10 mouse cellular contexts compared by ENCODE assay signal in genomic region chrX:140279266-140279665, GRCm38 (mm10).
A peak's percentile ranks its signal among the peaks of the same experiment; 100 is the strongest.
DNase-seq lines count a peak whose midpoint lies in the region; ATAC-seq and TF ChIP-seq lines count a peak whose summit lies in the region.
"Had no signal": no experiment of that assay in that cellular context is flagged by ENCODE, and none has a peak within 500 bp of the region (broad histone marks: within the 10 kb centered on the region; RNA-seq: fewer than 3 reads in every experiment).

No protein-coding gene starts in this region.

- no peak overlapping the region for H3K27ac ChIP-seq in midbrain, embryonic 10.5 days (replicated peaks)
- no peak overlapping the region for H3K27ac ChIP-seq in liver, postnatal 0 days (ENCODE audit: low read depth)
- H3K27ac ChIP-seq: heart, embryonic 15.5 days; limb, embryonic 15.5 days had no signal

- peaks cover 100% of the 10 kb centered on the region for H3K27me3 ChIP-seq in midbrain, embryonic 10.5 days (ENCODE audit: low read depth, poor library complexity, severe bottlenecking)
- peaks cover 34% of the 10 kb centered on the region for H3K27me3 ChIP-seq in liver, postnatal 0 days (ENCODE audit: insufficient read depth, low read length)

- H3K4me3 ChIP-seq in midbrain, embryonic 10.5 days, result no peak overlapping the region
- H3K4me3 ChIP-seq in liver, postnatal 0 days (ENCODE audit: low read depth, low read length), result no peak overlapping the region

- H3K9me3 ChIP-seq in midbrain, embryonic 10.5 days (replicated peaks), result 0 out of 2 replicates have a peak, but pooled peaks cover 3% of the 10 kb centered on the region
- no peaks in the 10 kb centered on the region for H3K9me3 ChIP-seq in liver, postnatal 0 days (ENCODE audit: low read length)
- H3K9me3 ChIP-seq: heart, embryonic 15.5 days; limb, embryonic 15.5 days had no signal

- H3K9ac ChIP-seq in liver, postnatal 0 days (replicated peaks), result no peak overlapping the region
- H3K9ac ChIP-seq: heart, embryonic 15.5 days; limb, embryonic 15.5 days had no signal

- 15% methylated on average over 6 of the region's 6 CpGs for WGBS in midbrain, embryonic 10.5 days
- 28% methylated on average over 6 of the region's 6 CpGs for WGBS in liver, postnatal 0 days (ENCODE audit: insufficient replicate concordance)

- peaks cover 17% of the 10 kb centered on the region for H3K4me1 ChIP-seq in midbrain, embryonic 10.5 days
- H3K4me1 ChIP-seq in liver, postnatal 0 days (ENCODE audit: insufficient read depth), result no peaks in the 10 kb centered on the region
- H3K4me1 ChIP-seq: heart, embryonic 15.5 days had no signal

- TF ChIP-seq CTCF in liver, postnatal 0 days (IDR thresholded peaks at IDR 0.05; ENCODE audit: low read depth), result no peak

- H3K36me3 ChIP-seq in midbrain, embryonic 10.5 days, result no peaks in the 10 kb centered on the region
- H3K36me3 ChIP-seq in liver, postnatal 0 days (replicated peaks; ENCODE audit: insufficient read depth, low read length), result no peaks in the 10 kb centered on the region
- H3K36me3 ChIP-seq: heart, embryonic 15.5 days; limb, embryonic 15.5 days had no signal

- H3K4me2 ChIP-seq in liver, postnatal 0 days (ENCODE audit: low read depth, low read length), result no peak overlapping the region

- peak; percentile 9 to 29 for DNase-seq in frontal cortex, postnatal 10 days (ENCODE audit: low spot score in 2 of 2)
- no peak for DNase-seq in frontal cortex, postnatal 14 days (ENCODE audit: low spot score in 2 of 2)
- peak; percentile 12 to 20 for DNase-seq in right cerebral cortex, adult 2 months (ENCODE audit: low spot score in 2 of 2)
- DNase-seq in right cerebral cortex, postnatal 36 days (ENCODE audit: low spot score in 2 of 2), result no peak
- DNase-seq in midbrain, embryonic 10.5 days (ENCODE audit: low spot score), result peak; percentile 25
- no peak for DNase-seq in liver, postnatal 0 days

- no peak for ATAC-seq in erythroblast, adult 5-6 weeks (replicated peaks; ENCODE audit: low FRiP score, poor library complexity, severe bottlenecking)
- no peak for ATAC-seq in liver, postnatal 0 days
- ATAC-seq in erythroid progenitor cell, adult 5-6 weeks (replicated peaks; ENCODE audit: low FRiP score, poor library complexity, severe bottlenecking), result no peak

- no peak for TF ChIP-seq EP300 in liver, postnatal 0 days (IDR thresholded peaks at IDR 0.05; ENCODE audit: low read depth)

Comparison
In these comparisons a context has a peak if more than half of its experiments do, and no peak if none do; other contexts are left out.
1. DNase-seq: peak in frontal cortex, postnatal 10 days (2 of 2), right cerebral cortex, adult 2 months (2 of 2) and midbrain, embryonic 10.5 days (single experiment); none in frontal cortex, postnatal 14 days (0 of 2), right cerebral cortex, postnatal 36 days (0 of 2) and liver, postnatal 0 days (single experiment).